Mouse (Mus musculus): ENCODE data around the gene Gm44790.
"Not testable (repeated sequence)": the region's sequence is repeated elsewhere in the genome, so short reads cannot be mapped to it uniquely, and the experiment has no call there.

The Gm44790 gene

GRCm38 (mm10) chr6:86426358-86426757 is at the start of gene Gm44790:
TSS of gene Gm44790 (plus strand) at chr6:86426658.
- H3K4me1 ChIP-seq (replicated peaks; ENCODE audit: low read depth, low read length) = no peaks in the 10 kb centered on the region
- H3K27me3 ChIP-seq (ENCODE audit: insufficient read depth, low read length) = no peaks in the 10 kb centered on the region
- H3K9me3 ChIP-seq (ENCODE audit: low read length) = no peaks in the 10 kb centered on the region
- H3K4me3 ChIP-seq (replicated peaks; ENCODE audit: low read length) = no peak within 1 kb of the TSS
- H3K36me3 ChIP-seq (ENCODE audit: insufficient read depth, low read length) = peaks cover 82% of the 10 kb centered on the region
- TF ChIP-seq POU5F1 (IDR thresholded peaks at IDR 0.05; ENCODE audit: borderline replicate concordance, low read length) = no peak

GRCm38 (mm10) chr6:86378341-86378740 is 48.1 kb upstream of the Gm44790 start:
- Histone ChIP-seq H3K36me3 (ENCODE audit: insufficient read depth, low read length) (peaks cover 69% of the 10 kb centered on the region), H3K4me1 (replicated peaks; ENCODE audit: low read depth, low read length) (peaks cover 18% of the 10 kb centered on the region), H3K4me3 (replicated peaks; ENCODE audit: low read length) (no peak overlapping the region), H3K9me3 (ENCODE audit: low read length) (no peaks in the 10 kb centered on the region), H3K27me3 (ENCODE audit: insufficient read depth, low read length) (no peaks in the 10 kb centered on the region)
- TF ChIP-seq CTCF (conservative IDR thresholded peaks at IDR 0.05; ENCODE audit: low read length) (no peak), NANOG (IDR thresholded peaks at IDR 0.05; ENCODE audit: borderline replicate concordance, low read length) (no peak), POU5F1 (IDR thresholded peaks at IDR 0.05; ENCODE audit: borderline replicate concordance, low read length) (no peak)

- H3K36me3 ChIP-seq (ENCODE audit: insufficient read depth, low read length) = peaks cover 53% of the 10 kb centered on the region
- H3K27me3 ChIP-seq (ENCODE audit: insufficient read depth, low read length); H3K9me3 ChIP-seq (ENCODE audit: low read length); H3K4me1 ChIP-seq (replicated peaks; ENCODE audit: low read depth, low read length); H3K4me3 ChIP-seq (replicated peaks; ENCODE audit: low read length): not testable (repeated sequence)
Observed at GRCm38 (mm10) chr6:86380112-86380511, 46.3 kb upstream of the Gm44790 start.

- H3K27me3 ChIP-seq (ENCODE audit: insufficient read depth, low read length) = no peaks in the 10 kb centered on the region
Observed at GRCm38 (mm10) chr6:86382551-86382950, 43.9 kb upstream of the Gm44790 start.

GRCm38 (mm10) chr6:86383370-86383769 is 43.1 kb upstream of the Gm44790 start:
- Histone ChIP-seq H3K9me3 (ENCODE audit: low read length) (no peaks in the 10 kb centered on the region), H3K36me3 (ENCODE audit: insufficient read depth, low read length) (peaks cover 40% of the 10 kb centered on the region), H3K27me3 (ENCODE audit: insufficient read depth, low read length) (no peaks in the 10 kb centered on the region), H3K4me1 (replicated peaks; ENCODE audit: low read depth, low read length) (peaks cover 6% of the 10 kb centered on the region), H3K4me3 (replicated peaks; ENCODE audit: low read length) (no peak overlapping the region)
- no peak for TF ChIP-seq CTCF (conservative IDR thresholded peaks at IDR 0.05; ENCODE audit: low read length)
- no peak for TF ChIP-seq NANOG (IDR thresholded peaks at IDR 0.05; ENCODE audit: borderline replicate concordance, low read length)
- TF ChIP-seq POU5F1 (IDR thresholded peaks at IDR 0.05; ENCODE audit: borderline replicate concordance, low read length) = no peak

More at GRCm38 (mm10) chr6:86382551-86382950, 43.9 kb upstream of the Gm44790 start:
- no peaks in the 10 kb centered on the region for H3K9me3 ChIP-seq (ENCODE audit: low read length)
- H3K4me1 ChIP-seq (replicated peaks; ENCODE audit: low read depth, low read length) = peaks cover 3% of the 10 kb centered on the region; the same call in 1 of the 2 replicates
- peaks cover 40% of the 10 kb centered on the region for H3K36me3 ChIP-seq (ENCODE audit: insufficient read depth, low read length)
- no peak overlapping the region for H3K4me3 ChIP-seq (replicated peaks; ENCODE audit: low read length)
- TF ChIP-seq NANOG (IDR thresholded peaks at IDR 0.05; ENCODE audit: borderline replicate concordance, low read length) = no peak
- no peak for TF ChIP-seq POU5F1 (IDR thresholded peaks at IDR 0.05; ENCODE audit: borderline replicate concordance, low read length)
- TF ChIP-seq CTCF (conservative IDR thresholded peaks at IDR 0.05; ENCODE audit: low read length) = no peak

GRCm38 (mm10) chr6:86384692-86385091 is 41.8 kb upstream of the Gm44790 start:
- Histone ChIP-seq H3K27me3 (ENCODE audit: insufficient read depth, low read length) (no peaks in the 10 kb centered on the region), H3K9me3 (ENCODE audit: low read length) (no peaks in the 10 kb centered on the region), H3K4me3 (replicated peaks; ENCODE audit: low read length) (no peak overlapping the region), H3K36me3 (ENCODE audit: insufficient read depth, low read length) (peaks cover 40% of the 10 kb centered on the region), H3K4me1 (replicated peaks; ENCODE audit: low read depth, low read length) (peaks cover 13% of the 10 kb centered on the region)
- no peak for TF ChIP-seq POU5F1 (IDR thresholded peaks at IDR 0.05; ENCODE audit: borderline replicate concordance, low read length)

- TF ChIP-seq POU5F1 (IDR thresholded peaks at IDR 0.05; ENCODE audit: borderline replicate concordance, low read length) = no peak
- no peak for TF ChIP-seq CTCF (conservative IDR thresholded peaks at IDR 0.05; ENCODE audit: low read length)
- TF ChIP-seq NANOG (IDR thresholded peaks at IDR 0.05; ENCODE audit: borderline replicate concordance, low read length) = no peak
- H3K4me3 ChIP-seq (replicated peaks; ENCODE audit: low read length) = no peak overlapping the region
- H3K27me3 ChIP-seq (ENCODE audit: insufficient read depth, low read length) = no peaks in the 10 kb centered on the region
- H3K36me3 ChIP-seq (ENCODE audit: insufficient read depth, low read length) = peaks cover 43% of the 10 kb centered on the region
- H3K4me1 ChIP-seq (replicated peaks; ENCODE audit: low read depth, low read length) = peaks cover 13% of the 10 kb centered on the region
- no peaks in the 10 kb centered on the region for H3K9me3 ChIP-seq (ENCODE audit: low read length)
Observed at GRCm38 (mm10) chr6:86385362-86386104, 40.9 kb upstream of the Gm44790 start.

- H3K9me3 ChIP-seq (ENCODE audit: low read length) = no peaks in the 10 kb centered on the region
- peaks cover 13% of the 10 kb centered on the region for H3K4me1 ChIP-seq (replicated peaks; ENCODE audit: low read depth, low read length)
- TF ChIP-seq POU5F1 (IDR thresholded peaks at IDR 0.05; ENCODE audit: borderline replicate concordance, low read length) (no peak), NANOG (IDR thresholded peaks at IDR 0.05; ENCODE audit: borderline replicate concordance, low read length) (no peak), CTCF (conservative IDR thresholded peaks at IDR 0.05; ENCODE audit: low read length) (no peak)
- no peak overlapping the region for H3K4me3 ChIP-seq (replicated peaks; ENCODE audit: low read length)
- H3K36me3 ChIP-seq (ENCODE audit: insufficient read depth, low read length) = peaks cover 58% of the 10 kb centered on the region
- no peaks in the 10 kb centered on the region for H3K27me3 ChIP-seq (ENCODE audit: insufficient read depth, low read length)
Observed at GRCm38 (mm10) chr6:86387313-86387712, 39.1 kb upstream of the Gm44790 start.

- H3K36me3 ChIP-seq (ENCODE audit: insufficient read depth, low read length) = peaks cover 65% of the 10 kb centered on the region
- no peaks in the 10 kb centered on the region for H3K27me3 ChIP-seq (ENCODE audit: insufficient read depth, low read length)
- H3K9me3 ChIP-seq (ENCODE audit: low read length) = no peaks in the 10 kb centered on the region
- H3K4me3 ChIP-seq (replicated peaks; ENCODE audit: low read length) = no peak overlapping the region; the same call in 1 of the 2 replicates
- TF ChIP-seq CTCF (conservative IDR thresholded peaks at IDR 0.05; ENCODE audit: low read length) = no peak
- TF ChIP-seq POU5F1 (IDR thresholded peaks at IDR 0.05; ENCODE audit: borderline replicate concordance, low read length) = no peak
- no peak for TF ChIP-seq NANOG (IDR thresholded peaks at IDR 0.05; ENCODE audit: borderline replicate concordance, low read length)
- H3K4me1 ChIP-seq (replicated peaks; ENCODE audit: low read depth, low read length) = peaks cover 13% of the 10 kb centered on the region
Observed at GRCm38 (mm10) chr6:86388461-86388860, 38.0 kb upstream of the Gm44790 start.

Measured in E14TG2a.4 (cell line).